Mouse (Mus musculus): ENCODE data around the gene Lrrc19.
"Not testable (repeated sequence)": the region's sequence is repeated elsewhere in the genome, so short reads cannot be mapped to it uniquely, and the experiment has no call there.

Gene Lrrc19

DNA sequence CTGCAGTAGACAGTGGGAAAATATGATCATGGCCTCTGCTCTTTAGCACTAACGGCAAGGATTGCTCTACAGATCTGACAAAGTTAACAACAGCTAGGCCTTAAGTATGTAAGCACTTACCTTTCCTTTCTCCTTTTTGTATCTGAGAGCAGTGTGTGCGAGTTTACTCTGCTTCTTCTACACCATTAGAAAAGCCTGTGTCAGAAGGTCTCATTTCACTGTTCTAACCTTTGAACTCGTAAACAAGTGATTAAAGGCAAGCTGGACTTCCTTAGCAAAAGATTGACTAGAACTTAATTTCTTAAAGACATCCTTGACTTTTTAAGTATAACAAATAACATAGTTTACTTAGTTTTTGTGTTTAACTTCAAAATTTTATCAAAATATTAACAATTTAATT is at the start of gene Lrrc19:
TSS of gene Lrrc19 (minus strand) at position 225 of the 400 bp plus-strand sequence.
- no peak for DNase-seq (ENCODE audit: low spot score)

- DNase-seq (ENCODE audit: low spot score), result no peak
These were observed 46.4 kb upstream of the Lrrc19 start for GRCm38 (mm10) chr4:94696368-94696767.

DNA sequence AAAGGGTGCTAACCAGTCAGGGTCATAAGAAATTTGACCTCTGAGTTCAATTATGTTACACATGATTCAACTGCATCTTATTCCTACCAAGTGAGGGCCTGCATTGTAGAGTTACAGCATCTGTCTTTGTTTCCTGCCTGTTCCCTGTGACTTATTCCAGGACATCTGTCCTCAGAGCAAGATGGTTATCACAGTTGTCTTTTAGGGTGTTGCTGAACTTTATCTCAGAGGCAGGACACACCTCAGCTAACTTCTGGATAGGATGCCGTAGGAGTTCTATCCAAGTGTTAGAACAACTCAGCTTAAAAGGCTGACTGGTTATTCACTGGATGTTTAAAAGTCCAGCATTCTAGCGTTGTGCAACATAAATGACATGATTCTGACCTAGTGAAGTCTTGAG is 42.2 kb upstream of the Lrrc19 start:
- no peak for DNase-seq (ENCODE audit: low spot score)

DNA sequence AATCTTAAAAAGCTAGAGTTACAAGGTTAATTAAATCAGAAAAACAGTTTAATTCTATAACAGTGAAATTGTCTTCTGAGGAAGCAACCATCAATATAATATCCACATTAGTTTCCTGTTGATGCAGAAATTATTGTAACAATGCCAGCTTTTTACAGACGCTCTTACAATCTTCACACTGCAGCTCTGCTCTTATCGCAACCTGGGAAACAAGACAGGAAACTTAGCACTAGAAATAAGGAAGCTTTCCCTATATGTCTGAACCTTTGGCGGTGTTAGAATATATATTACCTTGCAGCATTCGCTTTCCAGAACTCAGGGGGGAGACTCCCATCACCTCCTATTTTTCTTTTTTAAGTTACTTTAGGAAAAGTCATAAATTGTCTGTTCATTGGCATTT is 41.1 kb upstream of the Lrrc19 start:
- no peak for DNase-seq (ENCODE audit: low spot score)

- DNase-seq (ENCODE audit: low spot score), result not testable (repeated sequence)
These were observed 39.9 kb upstream of the Lrrc19 start for GRCm38 (mm10) chr4:94689804-94690203.

DNA sequence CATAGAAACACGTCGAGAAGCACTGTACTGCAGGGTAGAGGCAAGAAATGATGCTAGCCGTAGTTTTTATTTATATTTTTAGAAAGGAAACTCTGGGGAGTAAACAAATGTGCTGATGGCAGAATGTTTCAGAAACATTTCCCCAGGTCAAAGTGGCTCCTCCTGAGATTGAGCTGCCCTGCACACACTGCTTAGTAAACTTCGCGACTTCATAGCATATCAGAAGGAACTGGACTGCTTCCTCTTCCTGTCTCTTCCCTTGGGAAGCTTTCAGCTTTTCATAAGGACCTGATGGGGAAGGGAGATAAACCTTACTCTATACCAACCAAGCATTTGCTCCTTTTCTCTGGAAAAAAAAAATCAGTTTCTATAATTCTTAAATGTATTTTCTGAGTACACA is 33.4 kb upstream of the Lrrc19 start:
- no peak for DNase-seq (ENCODE audit: low spot score)

DNA sequence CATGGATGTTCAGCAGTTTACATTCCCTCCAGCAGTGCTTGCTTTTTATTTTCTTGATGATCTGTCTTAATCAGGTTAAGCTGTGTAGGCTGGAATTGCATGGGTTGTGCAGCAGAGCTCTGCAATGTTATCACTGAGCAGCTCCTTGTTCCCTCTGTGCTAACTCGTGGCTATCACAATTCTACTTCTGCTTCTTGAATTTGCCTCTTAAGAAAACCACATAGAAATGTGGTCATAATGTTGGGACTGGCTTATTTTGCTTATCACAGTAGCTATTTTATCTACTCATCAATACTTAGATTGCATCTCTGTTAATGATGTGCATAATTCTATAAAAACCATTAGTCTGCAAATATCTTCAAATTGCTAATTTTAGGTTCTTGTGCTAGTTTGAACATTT is 32.1 kb upstream of the Lrrc19 start:
- no peak for DNase-seq (ENCODE audit: low spot score)

DNA sequence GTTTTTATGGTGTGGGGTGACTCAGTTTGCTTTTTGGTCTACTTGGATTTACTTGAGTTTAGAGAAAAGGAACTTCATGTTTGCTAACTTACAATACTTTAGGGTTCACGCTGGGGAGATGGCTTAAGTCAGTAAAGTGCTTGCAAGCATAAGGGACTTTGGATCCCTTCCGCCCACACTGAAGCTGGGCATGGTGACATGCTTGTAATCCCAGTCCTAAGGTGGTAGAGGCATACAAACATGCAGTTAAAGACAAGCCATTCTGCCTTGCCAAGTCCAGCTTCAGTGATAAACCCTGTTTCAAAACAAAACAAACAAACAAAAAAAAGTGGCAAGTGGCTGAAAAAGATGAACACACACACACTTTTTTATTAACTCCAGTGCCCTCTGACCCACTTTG is 31.2 kb upstream of the Lrrc19 start:
- no peak for DNase-seq (ENCODE audit: low spot score)

- DNase-seq (ENCODE audit: low spot score), result no peak
These were observed 30.7 kb upstream of the Lrrc19 start for GRCm38 (mm10) chr4:94680662-94681061.

- DNase-seq (ENCODE audit: low spot score), result no peak
These were observed 19.8 kb upstream of the Lrrc19 start for GRCm38 (mm10) chr4:94669718-94670117.

GRCm38 (mm10) chr4:94650426-94651175 is 657 bp upstream of the Lrrc19 start:
- DNase-seq (ENCODE audit: low spot score), result not testable (repeated sequence)

DNA sequence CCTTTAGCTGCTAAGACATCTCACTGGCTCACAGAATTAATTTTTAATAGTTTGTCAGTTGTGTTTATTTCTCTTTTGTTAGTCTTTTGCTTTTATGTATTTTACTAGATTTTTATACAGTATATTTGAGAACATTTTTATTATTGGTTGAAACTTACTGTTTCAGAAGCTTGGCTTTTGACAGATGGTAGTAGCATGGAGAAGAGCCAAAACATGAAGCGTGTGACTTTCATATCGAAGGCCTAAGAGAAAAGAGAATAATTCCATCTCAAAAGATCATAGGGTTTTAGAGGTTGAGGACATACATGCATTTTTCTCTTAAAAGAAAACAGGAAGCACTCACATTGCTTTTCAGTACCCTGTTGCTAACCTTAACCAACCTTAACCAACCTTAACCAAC is 6.8 kb downstream of the Lrrc19 start:
- DNase-seq (ENCODE audit: low spot score), result no peak

GRCm38 (mm10) chr4:94620077-94620476 is 29.9 kb downstream of the Lrrc19 start:
- no peak for DNase-seq (ENCODE audit: low spot score)

- no peak for DNase-seq (ENCODE audit: low spot score)
These were observed 35.3 kb downstream of the Lrrc19 start for GRCm38 (mm10) chr4:94614627-94615006.

GRCm38 (mm10) chr4:94613972-94614626 is 35.8 kb downstream of the Lrrc19 start, which contains the start of gene Ift74:
Ift74 (plus strand) TSS chr4:94614491.
- peak; percentile 91 for DNase-seq (ENCODE audit: low spot score)

- DNase-seq (ENCODE audit: low spot score), result no peak
These were observed 39.6 kb downstream of the Lrrc19 start for GRCm38 (mm10) chr4:94610339-94610738.

DNA sequence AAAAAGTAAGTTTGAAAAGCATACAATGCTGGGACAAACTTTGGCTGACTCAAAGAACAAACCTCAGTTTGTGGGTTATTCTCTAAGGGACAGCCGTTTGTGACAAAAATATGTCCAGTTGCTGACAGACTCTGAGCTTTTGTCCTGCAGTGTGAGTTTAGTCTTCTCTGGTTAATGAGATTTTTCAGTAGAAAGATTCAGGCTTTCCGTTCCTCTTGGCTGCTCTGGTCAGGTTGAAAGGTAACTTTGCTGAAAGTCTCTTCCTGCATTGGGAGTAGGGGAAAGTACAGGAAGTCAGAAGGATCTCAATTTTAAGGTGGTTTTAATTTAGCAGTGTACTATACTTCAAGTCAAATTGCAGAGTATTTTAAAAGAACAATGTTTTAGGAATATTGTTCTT is 44.4 kb downstream of the Lrrc19 start:
- DNase-seq (ENCODE audit: low spot score), result no peak

DNA sequence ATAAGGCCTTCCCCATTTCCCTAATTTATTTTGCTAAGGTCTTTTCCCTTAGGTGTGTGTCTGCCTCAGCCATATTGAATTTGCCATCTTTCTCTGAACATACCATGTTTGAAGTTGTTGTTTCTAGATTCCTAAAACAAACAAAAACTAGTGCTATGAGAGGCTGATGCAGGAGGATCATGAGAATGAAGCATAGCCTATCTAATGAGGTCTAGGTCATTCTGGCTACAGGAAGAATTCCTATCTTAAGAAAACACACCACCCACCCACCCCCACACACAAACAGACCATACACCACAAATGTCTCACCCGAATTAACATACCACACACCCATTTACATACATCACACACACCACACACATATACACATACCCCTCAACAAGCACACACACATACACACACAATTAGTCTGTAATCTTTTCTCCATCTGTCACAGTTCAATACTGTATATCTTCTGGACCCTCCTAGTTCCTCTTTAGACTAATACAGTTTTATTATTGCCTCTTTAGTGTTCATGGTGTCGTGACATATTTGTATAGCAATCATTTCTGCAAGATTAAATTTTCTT is 45.4 kb downstream of the Lrrc19 start:
- DNase-seq (ENCODE audit: low spot score), result no peak

GRCm38 (mm10) chr4:94603031-94603629 is 46.8 kb downstream of the Lrrc19 start, which contains the start of gene Plaa:
Plaa (minus strand) TSS chr4:94603244.
- DNase-seq (ENCODE audit: low spot score), result peak; percentile 84

DNA sequence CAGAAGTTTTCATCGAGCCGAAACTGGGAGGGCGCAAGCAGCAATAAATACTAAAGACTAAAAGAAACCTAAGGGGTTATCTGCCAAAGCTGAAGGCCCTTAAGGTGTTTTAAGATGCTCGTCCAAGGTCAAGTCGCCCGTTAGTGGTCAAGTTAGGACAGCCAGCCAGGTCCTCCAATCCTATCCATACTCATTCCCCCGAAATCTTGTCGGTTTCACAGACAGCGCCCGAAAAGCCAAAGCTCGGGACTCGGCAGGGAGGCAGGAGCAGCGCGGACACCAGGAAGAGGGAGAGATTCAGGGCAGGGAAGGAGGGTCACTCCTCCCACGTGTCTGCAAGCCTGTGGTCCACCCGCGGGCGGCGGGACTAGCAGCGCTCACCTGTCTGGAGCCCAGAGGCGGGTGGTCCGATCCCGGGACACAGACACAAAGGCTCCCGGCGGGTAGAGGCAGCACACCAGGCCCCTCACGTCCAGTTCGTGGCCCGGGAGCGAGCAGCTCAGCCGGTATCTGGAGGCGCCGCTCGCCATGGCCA is 47.4 kb downstream of the Lrrc19 start:
- DNase-seq (ENCODE audit: low spot score), result no peak

DNA sequence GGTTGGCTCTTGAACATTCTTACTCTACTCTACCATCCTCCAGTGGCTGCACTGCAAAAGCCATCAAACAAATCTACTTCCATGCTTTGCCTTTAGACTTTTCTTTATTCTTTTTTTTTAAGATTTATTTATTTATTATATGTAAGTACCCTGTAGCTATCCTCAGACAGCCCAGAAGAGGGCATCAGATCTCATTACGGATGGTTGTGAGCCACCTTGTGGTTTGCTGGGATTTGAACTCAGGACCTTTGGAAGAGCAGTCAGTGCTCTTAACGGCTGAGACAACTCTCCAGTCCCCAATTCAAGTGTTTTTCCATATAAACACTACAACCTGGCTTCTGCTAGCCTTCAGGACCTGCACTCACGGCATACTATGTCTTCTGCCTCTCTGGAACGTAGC is 48.5 kb downstream of the Lrrc19 start:
- DNase-seq (ENCODE audit: low spot score), result no peak

DNA sequence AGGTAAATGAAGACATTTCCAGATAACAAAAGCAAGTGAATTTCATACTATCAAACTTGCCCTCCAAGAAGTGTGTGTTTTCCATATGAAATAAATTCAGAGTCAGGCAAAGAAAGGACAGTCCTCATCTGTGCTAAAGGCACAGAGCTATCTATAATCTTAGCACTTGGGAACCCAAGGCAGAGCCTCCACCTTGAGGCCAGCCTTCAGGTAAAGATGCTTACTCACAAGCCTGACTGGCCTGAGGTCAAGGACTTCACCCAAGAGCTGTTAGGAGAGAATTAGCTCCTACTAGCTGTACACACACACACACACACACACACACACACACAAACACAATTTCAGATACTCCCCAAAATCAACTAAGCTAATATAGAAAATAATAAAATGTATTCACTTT is 57.2 kb downstream of the Lrrc19 start:
- no peak for DNase-seq (ENCODE audit: low spot score)
